Mouse (Mus musculus) lung, embryonic 14.5 days (tissue): Measurements from ENCODE around the gene Hkdc1. TPM values are rescaled to one million over a fixed set of nuclear protein-coding genes. Genes with fewer than 3 reads are reported as not detected.

Experiments
- ATAC-seq: fragments of 200-750 bp; cut with Nextera tagmentation; 2 replicates; pipeline ENCODE4 v1.8.0; 2017; ENCODE audit warnings: mild to moderate bottlenecking, moderate TSS enrichment, moderate library complexity; ENCODE audit not compliant: insufficient read depth
- DNase-seq: peaks from one replicate; pipeline ENCODE4 v3.0.0-alpha.2; 2015
- H3K27ac ChIP-seq: fragments of 300-500 bp; sonication (generic); 2 replicates; pipeline ENCODE4 v1.5.1; 2014; ENCODE audit warnings: low read depth, mild to moderate bottlenecking, moderate library complexity
- H3K27me3 ChIP-seq: fragments of 300-500 bp; sonication (generic); 2 replicates; pipeline ENCODE4 v1.6.1; 2014; ENCODE audit warnings: low read length, control low read depth; ENCODE audit not compliant: insufficient read depth
- H3K36me3 ChIP-seq: fragments of 300-500 bp; sonication (generic); 2 replicates; pipeline ENCODE4 v1.6.1; 2014; ENCODE audit warnings: control low read depth; ENCODE audit not compliant: insufficient read depth
- H3K4me1 ChIP-seq: fragments of 300-500 bp; sonication (generic); 2 replicates; pipeline ENCODE4 v1.6.1; 2014; ENCODE audit warnings: antibody characterized with exemption, control low read depth; ENCODE audit not compliant: insufficient read depth
- H3K4me2 ChIP-seq: fragments of 300-500 bp; sonication (generic); 2 replicates; pipeline ENCODE4 v1.6.1; 2014; ENCODE audit warnings: mild to moderate bottlenecking
- H3K4me3 ChIP-seq: fragments of 300-500 bp; sonication (generic); 2 replicates; pipeline ENCODE4 v1.5.1; 2014; ENCODE audit warnings: low read depth, low read length
- H3K9ac ChIP-seq: fragments of 300-500 bp; sonication (generic); 2 replicates; pipeline ENCODE4 v1.6.1; 2014
- H3K9me3 ChIP-seq: fragments of 300-500 bp; sonication (generic); 2 replicates; pipeline ENCODE4 v1.6.1; 2016; ENCODE audit warnings: low read depth, low read length, control low read depth
- CTCF ChIP-seq: IDR thresholded peaks from 2 replicates; pipeline ENCODE4 v1.5.1; 2016; ENCODE audit warnings: antibody characterized with exemption, low read depth
- WGBS: fragments of 180-500 bp; shearing (Covaris S2); extraction: QIAGEN DNeasy Blood & Tissue Kit; methylation state at CpG from one replicate; pipeline ENCODE4 v1.1.7; 2014; 5-methylcytosine and 5-hydroxymethylcytosine counted together
- polyA plus RNA-seq: library from polyadenylated mRNA; unstranded; fragments of >200 nt; fragmentation: Nextera tagmentation; extraction: Ambion mirVana; gene quantifications from 2 replicates; pipeline ENCODE4 v1.2.1, GENCODE M21; 2014

Hkdc1 gene
- polyA plus RNA-seq, 1 experiment from 2014 or later, result 1.5 TPM

GRCm38 (mm10) chr10:62379808-62380207 is 42.5 kb downstream of the Hkdc1 start, which contains the start of gene Hk1:
Hk1 (minus strand) TSS chr10:62379908.
- no peak within 1 kb of the TSS for H3K4me2 ChIP-seq
- no peak within 1 kb of the TSS for H3K9ac ChIP-seq
- H3K36me3 ChIP-seq, result no peaks in the 10 kb centered on the region
- H3K4me1 ChIP-seq, result no peaks in the 10 kb centered on the region
- H3K27me3 ChIP-seq, result no peaks in the 10 kb centered on the region
- ATAC-seq (no peak), DNase-seq (no peak)
- 73% methylated on average over 1 of the region's 1 CpGs for WGBS
- TF ChIP-seq CTCF, result no peak
- no peak within 1 kb of the TSS for H3K27ac ChIP-seq
- no peak within 1 kb of the TSS for H3K4me3 ChIP-seq
- no peaks in the 10 kb centered on the region for H3K9me3 ChIP-seq

DNA sequence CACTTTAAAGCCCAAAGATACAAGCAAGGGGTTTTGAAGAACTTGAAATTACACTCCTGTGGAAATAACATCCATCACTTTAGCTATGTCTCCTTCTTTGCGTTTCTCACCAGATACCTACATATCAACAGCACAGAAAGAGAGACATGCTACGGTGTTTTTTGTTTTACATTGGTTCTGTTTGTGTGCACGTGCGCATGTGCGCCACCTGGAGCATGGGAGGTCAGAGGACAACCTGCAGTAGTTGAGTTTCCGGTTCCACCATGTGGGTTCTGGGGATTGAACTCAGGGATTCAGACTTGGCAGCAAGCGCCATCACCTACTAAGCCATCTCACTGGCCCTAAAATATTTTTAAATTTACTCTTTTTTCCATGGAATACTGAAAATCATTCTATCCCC is 63.5 kb downstream of the Hkdc1 start:
- no peaks in the 10 kb centered on the region for H3K4me1 ChIP-seq
- H3K27ac ChIP-seq, result no peak overlapping the region
- H3K36me3 ChIP-seq, result no peaks in the 10 kb centered on the region
- peak; percentile 16; the same call in 1 of the 2 replicates for TF ChIP-seq CTCF
- no peaks in the 10 kb centered on the region for H3K9me3 ChIP-seq
- H3K27me3 ChIP-seq, result no peaks in the 10 kb centered on the region
- ATAC-seq (no peak), DNase-seq (no peak)
- H3K4me2 ChIP-seq, result no peak overlapping the region
- no peak overlapping the region for H3K9ac ChIP-seq
- 88% methylated on average over 7 of the region's 7 CpGs for WGBS
- no peak overlapping the region for H3K4me3 ChIP-seq

DNA sequence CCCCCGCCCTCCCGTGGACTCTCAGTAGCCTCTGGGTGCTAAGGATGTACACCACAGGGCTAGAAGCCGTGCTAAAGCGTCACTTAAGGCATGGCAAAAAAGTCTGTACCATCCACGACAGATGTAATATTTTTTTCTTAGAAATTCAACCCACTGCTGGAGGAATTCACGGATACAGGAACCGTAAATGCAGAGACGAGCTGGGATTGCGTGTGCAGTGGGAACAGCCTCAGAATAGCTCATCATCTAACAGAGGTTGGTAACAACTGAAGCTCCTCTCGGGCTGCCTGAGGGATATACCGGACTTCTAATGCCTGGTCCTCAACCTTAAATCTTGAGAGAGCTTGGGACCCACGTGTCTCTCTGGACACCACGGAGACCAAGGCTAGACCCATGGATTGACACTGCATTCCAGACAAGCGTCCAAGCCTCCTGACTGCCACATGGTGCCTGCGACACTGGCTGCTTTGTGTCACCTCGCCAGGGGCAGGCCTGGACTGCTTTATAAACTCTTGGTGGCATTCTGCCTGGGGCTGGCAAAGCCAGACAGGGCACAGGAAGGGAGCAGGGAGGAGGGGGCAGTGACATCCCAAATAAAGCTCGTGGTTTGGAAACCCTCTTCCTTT is 66.1 kb downstream of the Hkdc1 start:
- ATAC-seq, result no peak
- no peaks in the 10 kb centered on the region for H3K27me3 ChIP-seq
- no peak overlapping the region for H3K27ac ChIP-seq
- no peak for DNase-seq
- WGBS, result 74% methylated on average over 17 of the region's 17 CpGs
- H3K4me2 ChIP-seq, result no peak overlapping the region
- no peaks in the 10 kb centered on the region for H3K36me3 ChIP-seq
- H3K9ac ChIP-seq, result no peak overlapping the region
- no peak overlapping the region for H3K4me3 ChIP-seq
- H3K9me3 ChIP-seq, result no peaks in the 10 kb centered on the region
- TF ChIP-seq CTCF, result no peak
- H3K4me1 ChIP-seq, result no peaks in the 10 kb centered on the region

- Histone ChIP-seq H3K4me3 (no peak overlapping the region), H3K36me3 (no peaks in the 10 kb centered on the region), H3K4me1 (0 out of 2 replicates have a peak, but pooled peaks cover 4% of the 10 kb centered on the region), H3K27me3 (no peaks in the 10 kb centered on the region), H3K9ac (no peak overlapping the region), H3K27ac (no peak overlapping the region), H3K4me2 (no peak overlapping the region), H3K9me3 (no peaks in the 10 kb centered on the region)
- DNase-seq (no peak), ATAC-seq (no peak)
- no peak for TF ChIP-seq CTCF
- WGBS, result 45% methylated on average over 5 of the region's 5 CpGs
Measured at GRCm38 (mm10) chr10:62345147-62345546, 77.1 kb downstream of the Hkdc1 start.

GRCm38 (mm10) chr10:62344004-62344752 is 78.1 kb downstream of the Hkdc1 start:
- Histone ChIP-seq H3K4me1 (0 out of 2 replicates have a peak, but pooled peaks cover 4% of the 10 kb centered on the region), H3K4me2 (no peak overlapping the region), H3K4me3 (no peak overlapping the region), H3K27me3 (no peaks in the 10 kb centered on the region), H3K9me3 (no peaks in the 10 kb centered on the region), H3K27ac (no peak overlapping the region), H3K9ac (no peak overlapping the region), H3K36me3 (no peaks in the 10 kb centered on the region)
- WGBS, result 58% methylated on average over 9 of the region's 9 CpGs
- ATAC-seq, result no peak
- DNase-seq, result no peak
- TF ChIP-seq CTCF, result no peak

DNA sequence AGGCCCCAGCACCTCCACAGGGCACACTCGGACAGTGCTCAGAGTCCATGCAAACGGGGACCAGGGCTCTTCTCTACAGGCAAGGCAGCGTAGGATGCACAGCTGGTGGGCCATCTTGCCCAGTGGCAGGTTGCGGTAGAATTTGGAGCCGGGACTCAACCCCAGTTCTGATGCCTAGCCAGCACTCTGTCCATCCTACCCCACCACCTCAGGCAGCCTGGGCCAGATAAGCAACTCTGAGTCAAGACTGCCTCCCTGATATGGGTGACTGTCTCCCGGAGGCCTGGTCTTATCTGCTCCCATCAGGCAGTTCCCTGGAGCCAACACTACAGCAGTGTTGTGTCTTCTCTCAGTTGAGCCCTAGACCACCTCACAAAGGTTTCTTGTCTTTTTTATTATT is 79.8 kb downstream of the Hkdc1 start:
- Histone ChIP-seq H3K4me2 (peak overlapping the region; percentile 23), H3K9me3 (no peaks in the 10 kb centered on the region), H3K9ac (no peak overlapping the region), H3K4me3 (peak overlapping the region; percentile 13; the same call in 1 of the 2 replicates), H3K27me3 (no peaks in the 10 kb centered on the region), H3K27ac (no peak overlapping the region), H3K4me1 (0 out of 2 replicates have a peak, but pooled peaks cover 7% of the 10 kb centered on the region), H3K36me3 (no peaks in the 10 kb centered on the region)
- 80% methylated on average over 6 of the region's 6 CpGs for WGBS
- TF ChIP-seq CTCF, result no peak
- ATAC-seq, result no peak
- no peak for DNase-seq

GRCm38 (mm10) chr10:62341956-62342355 is 80.3 kb downstream of the Hkdc1 start:
- DNase-seq (no peak), ATAC-seq (no peak)
- Histone ChIP-seq H3K4me1 (0 out of 2 replicates have a peak, but pooled peaks cover 7% of the 10 kb centered on the region), H3K27ac (no peak overlapping the region), H3K9ac (no peak overlapping the region), H3K4me3 (peak overlapping the region; percentile 13; the same call in 1 of the 2 replicates), H3K36me3 (no peaks in the 10 kb centered on the region), H3K27me3 (no peaks in the 10 kb centered on the region), H3K9me3 (no peaks in the 10 kb centered on the region), H3K4me2 (peak overlapping the region; percentile 23)
- 84% methylated on average over 4 of the region's 4 CpGs for WGBS
- TF ChIP-seq CTCF, result no peak
